Comparison of ENCODE assay signal across 24 mouse cellular contexts in genomic region chr5:18080761-18081160, GRCm38 (mm10).
"Had no signal": no experiment of that assay in that cellular context is flagged by ENCODE, and none has a peak within 500 bp of the region (broad histone marks: within the 10 kb centered on the region; RNA-seq: fewer than 3 reads in every experiment).

No protein-coding gene starts in this region.

- H3K36me3 ChIP-seq: embryonic facial prominence, embryonic 10.5 days; embryonic facial prominence, embryonic 12.5 days; embryonic facial prominence, embryonic 13.5 days; embryonic facial prominence, embryonic 15.5 days; forebrain, embryonic 10.5 days; forebrain, embryonic 12.5 days; forebrain, embryonic 15.5 days; heart, embryonic 10.5 days had no signal

- H3K9me3 ChIP-seq: embryonic facial prominence, embryonic 10.5 days; embryonic facial prominence, embryonic 12.5 days; embryonic facial prominence, embryonic 13.5 days; embryonic facial prominence, embryonic 15.5 days; forebrain, embryonic 10.5 days; forebrain, embryonic 12.5 days; forebrain, embryonic 13.5 days; forebrain, embryonic 15.5 days; heart, embryonic 10.5 days had no signal

- DNase-seq: cerebellum, postnatal 10 days; cerebellum, postnatal 14 days; cerebellum, postnatal 25 days; cerebellum, postnatal 36 days; embryo, embryonic 11 days; forebrain, postnatal 0 days; gastrocnemius, adult 2 months; gastrocnemius, postnatal 10 days; gastrocnemius, postnatal 14 days; gastrocnemius, postnatal 25 days; gastrocnemius, postnatal 36 days; heart, adult 11 months; heart, adult 18-20 months; heart, adult 2 months had no signal

- H3K9ac ChIP-seq: embryonic facial prominence, embryonic 12.5 days; embryonic facial prominence, embryonic 13.5 days; embryonic facial prominence, embryonic 15.5 days; forebrain, embryonic 12.5 days; forebrain, embryonic 13.5 days; forebrain, embryonic 15.5 days; forebrain, postnatal 0 days had no signal

- H3K4me1 ChIP-seq: embryonic facial prominence, embryonic 10.5 days; embryonic facial prominence, embryonic 12.5 days; embryonic facial prominence, embryonic 13.5 days; embryonic facial prominence, embryonic 15.5 days; forebrain, embryonic 10.5 days; forebrain, embryonic 12.5 days; forebrain, embryonic 13.5 days; forebrain, embryonic 15.5 days; heart, embryonic 10.5 days had no signal

- H3K27ac ChIP-seq: embryonic facial prominence, embryonic 10.5 days; embryonic facial prominence, embryonic 12.5 days; embryonic facial prominence, embryonic 13.5 days; embryonic facial prominence, embryonic 15.5 days; forebrain, embryonic 10.5 days; forebrain, embryonic 12.5 days; forebrain, embryonic 13.5 days; forebrain, embryonic 15.5 days; gastrocnemius, adult 2 months; heart, adult 2 months; heart, embryonic 10.5 days had no signal

- H3K4me3 ChIP-seq: embryonic facial prominence, embryonic 10.5 days; embryonic facial prominence, embryonic 12.5 days; embryonic facial prominence, embryonic 13.5 days; embryonic facial prominence, embryonic 15.5 days; erythroblast, embryonic 14.5 days; forebrain, embryonic 10.5 days; forebrain, embryonic 12.5 days; forebrain, embryonic 13.5 days; forebrain, embryonic 15.5 days; gastrocnemius, adult 2 months; heart, adult 2 months; heart, embryonic 10.5 days had no signal
